Mouse (Mus musculus): ENCODE data around the gene Ddx1. TPM values are rescaled to one million over a fixed set of nuclear protein-coding genes. Genes with fewer than 3 reads are reported as not detected.

Ddx1 gene
- total RNA-seq, 2 experiments from 2014 or later: 82.5 to 90.3 TPM

GRCm38 (mm10) chr12:13168073-13168472 is 80.9 kb downstream of the Ddx1 start:
- no peak for DNase-seq
- intact Hi-C loops (cut with DNase I): no loop called here

GRCm38 (mm10) chr12:13167116-13167515 is 81.9 kb downstream of the Ddx1 start:
- no peak for DNase-seq
- intact Hi-C loops (cut with DNase I): no loop called here

Other genes with a start within 250 kb of the Ddx1 start
- 10 to 100 TPM; 32.3 to 33.7 TPM for gene Nbas, start 19.9 kb upstream of the Ddx1 start, total RNA-seq (2021)

All from heart, postnatal 36 days (tissue).